Comparison of ENCODE assay signal across 27 mouse cellular contexts in the genomic region with DNA sequence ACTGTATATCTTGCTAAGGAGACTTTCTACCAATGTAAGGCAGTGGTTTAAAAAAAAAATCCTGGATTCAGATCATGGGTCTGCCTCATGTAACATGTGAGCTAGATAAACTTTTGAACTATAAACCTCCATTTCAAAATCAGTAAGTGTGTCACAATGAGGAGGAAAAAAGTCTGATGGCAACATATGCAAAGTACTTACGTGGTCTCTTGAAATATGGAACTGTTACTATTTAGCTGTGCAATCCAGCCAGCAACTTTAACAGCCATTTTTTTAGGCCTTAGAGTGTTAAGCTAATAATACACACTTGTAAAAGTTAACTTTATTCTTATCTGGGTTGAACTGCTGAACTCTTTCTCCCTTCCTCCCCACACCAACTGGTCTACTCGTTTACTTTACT.
DNase-seq lines count a peak whose midpoint lies in the region; ATAC-seq and TF ChIP-seq lines count a peak whose summit lies in the region.
"Had no signal": no experiment of that assay in that cellular context is flagged by ENCODE, and none has a peak within 500 bp of the region (broad histone marks: within the 10 kb centered on the region; RNA-seq: fewer than 3 reads in every experiment).

No protein-coding gene starts in this region.

- peak overlapping the region; percentile 2; the same call in 1 of the 2 replicates for H3K27ac ChIP-seq in intestine, postnatal 0 days (ENCODE audit: low read depth, low read length)
- H3K27ac ChIP-seq in intestine, embryonic 16.5 days (ENCODE audit: low read length) = no peak overlapping the region
- no peak overlapping the region for H3K27ac ChIP-seq in limb, embryonic 10.5 days
- H3K27ac ChIP-seq: forebrain, embryonic 10.5 days; forebrain, embryonic 13.5 days; gastrocnemius, adult 2 months; heart, adult 2 months; heart, embryonic 10.5 days; heart, embryonic 13.5 days; hindbrain, embryonic 12.5 days; hindbrain, embryonic 15.5 days had no signal

- no peak for ATAC-seq in intestine, postnatal 0 days
- ATAC-seq in intestine, embryonic 16.5 days = no peak
- peak; percentile 62 for ATAC-seq in granulocyte monocyte progenitor cell, adult 5-6 weeks (replicated peaks; ENCODE audit: poor library complexity, severe bottlenecking)
- ATAC-seq in monocyte, adult 5-6 weeks (replicated peaks; ENCODE audit: insufficient number of reproducible peaks, low FRiP score, low TSS enrichment, poor library complexity, severe bottlenecking) = peak; percentile 81
- ATAC-seq: activated CD4-positive, CD25-positive, alpha-beta regulatory T cell, adult 4 months; forebrain, embryonic 13.5 days; forebrain, embryonic 16.5 days had no signal

- WGBS in intestine, postnatal 0 days = 27% methylated on average over 2 of the region's 2 CpGs
- 60% methylated on average over 2 of the region's 2 CpGs for WGBS in intestine, embryonic 16.5 days
- WGBS in limb, embryonic 10.5 days = 88% methylated on average over 2 of the region's 2 CpGs

- peak; percentile 48 for DNase-seq in lung, postnatal 25 days (ENCODE audit: low spot score)
- no peak for DNase-seq in lung, postnatal 14 days
- no peak for DNase-seq in limb, embryonic 10.5 days (ENCODE audit: low spot score)
- no peak for DNase-seq in frontal cortex, postnatal 25 days (ENCODE audit: low spot score in 2 of 2)
- DNase-seq: adrenal gland, postnatal 10 days; adrenal gland, postnatal 36 days; B cell, adult 2 months; cerebellum, adult 18-20 months; cerebellum, adult 9-10 months; cerebellum, postnatal 14 days; gastrocnemius, adult 2 months; gastrocnemius, postnatal 25 days; heart, adult 2 months had no signal

- no peaks in the 10 kb centered on the region for H3K36me3 ChIP-seq in intestine, postnatal 0 days (ENCODE audit: control insufficient read depth, insufficient read depth)
- H3K36me3 ChIP-seq in intestine, embryonic 16.5 days (ENCODE audit: control insufficient read depth, insufficient read depth, low read length) = no peaks in the 10 kb centered on the region
- H3K36me3 ChIP-seq in limb, embryonic 10.5 days = no peaks in the 10 kb centered on the region
- H3K36me3 ChIP-seq: forebrain, embryonic 10.5 days; G1E; heart, embryonic 10.5 days; heart, embryonic 13.5 days; hindbrain, embryonic 12.5 days; hindbrain, embryonic 15.5 days had no signal

- TF ChIP-seq CTCF in intestine, postnatal 0 days (IDR thresholded peaks at IDR 0.05; ENCODE audit: low read depth) = no peak

- no peak overlapping the region for H3K4me2 ChIP-seq in intestine, postnatal 0 days (replicated peaks; ENCODE audit: low read depth)
- H3K4me2 ChIP-seq in intestine, embryonic 16.5 days (ENCODE audit: low read depth, low read length) = no peak overlapping the region
- H3K4me2 ChIP-seq: forebrain, embryonic 13.5 days; heart, embryonic 13.5 days; hindbrain, embryonic 12.5 days; hindbrain, embryonic 15.5 days had no signal

- no peaks in the 10 kb centered on the region for H3K9me3 ChIP-seq in intestine, postnatal 0 days (ENCODE audit: control insufficient read depth)
- H3K9me3 ChIP-seq in intestine, embryonic 16.5 days (ENCODE audit: control insufficient read depth, low read length) = no peaks in the 10 kb centered on the region
- H3K9me3 ChIP-seq in limb, embryonic 10.5 days (replicated peaks) = no peaks in the 10 kb centered on the region
- H3K9me3 ChIP-seq: forebrain, embryonic 10.5 days; forebrain, embryonic 13.5 days; G1E; heart, embryonic 10.5 days; heart, embryonic 13.5 days; hindbrain, embryonic 12.5 days; hindbrain, embryonic 15.5 days had no signal

- H3K27me3 ChIP-seq in intestine, postnatal 0 days (replicated peaks; ENCODE audit: control insufficient read depth, insufficient read depth, low read length) = no peaks in the 10 kb centered on the region
- H3K27me3 ChIP-seq in intestine, embryonic 16.5 days (replicated peaks; ENCODE audit: control insufficient read depth, insufficient read depth, low read length) = no peaks in the 10 kb centered on the region
- no peaks in the 10 kb centered on the region for H3K27me3 ChIP-seq in limb, embryonic 10.5 days (ENCODE audit: low read depth, poor library complexity, severe bottlenecking)
- H3K27me3 ChIP-seq: CH12.LX; forebrain, embryonic 13.5 days; heart, embryonic 13.5 days; hindbrain, embryonic 12.5 days; hindbrain, embryonic 15.5 days had no signal

- no peak overlapping the region for H3K9ac ChIP-seq in intestine, postnatal 0 days (ENCODE audit: low read depth, low read length)
- no peak overlapping the region for H3K9ac ChIP-seq in intestine, embryonic 16.5 days (ENCODE audit: low read depth, low read length)
- H3K9ac ChIP-seq: forebrain, embryonic 13.5 days; heart, embryonic 13.5 days; hindbrain, embryonic 12.5 days; hindbrain, embryonic 15.5 days had no signal

- no peak overlapping the region for H3K4me3 ChIP-seq in intestine, postnatal 0 days (ENCODE audit: low read depth, low read length)
- no peak overlapping the region for H3K4me3 ChIP-seq in intestine, embryonic 16.5 days (ENCODE audit: low read length)
- H3K4me3 ChIP-seq in limb, embryonic 10.5 days = no peak overlapping the region
- H3K4me3 ChIP-seq: forebrain, embryonic 10.5 days; forebrain, embryonic 13.5 days; gastrocnemius, adult 2 months; heart, adult 2 months; heart, embryonic 10.5 days; heart, embryonic 13.5 days; hindbrain, embryonic 12.5 days; hindbrain, embryonic 15.5 days had no signal

- no peaks in the 10 kb centered on the region; the same call in 1 of the 2 replicates for H3K4me1 ChIP-seq in intestine, postnatal 0 days (replicated peaks; ENCODE audit: control insufficient read depth, insufficient read depth, low read length)
- H3K4me1 ChIP-seq in intestine, embryonic 16.5 days (ENCODE audit: control insufficient read depth, insufficient read depth, low read length) = peaks cover 7% of the 10 kb centered on the region; the same call in 1 of the 2 replicates
- H3K4me1 ChIP-seq in limb, embryonic 10.5 days = no peaks in the 10 kb centered on the region
- H3K4me1 ChIP-seq: forebrain, embryonic 10.5 days; forebrain, embryonic 13.5 days; heart, embryonic 10.5 days; hindbrain, embryonic 12.5 days; hindbrain, embryonic 15.5 days had no signal

Comparison
In these comparisons a context has a peak if more than half of its experiments do, and no peak if none do; other contexts are left out.
1. ATAC-seq: peak in granulocyte monocyte progenitor cell, adult 5-6 weeks (single experiment) and monocyte, adult 5-6 weeks (single experiment); none in intestine, postnatal 0 days (single experiment) and intestine, embryonic 16.5 days (single experiment).